Mouse (Mus musculus) left cerebral cortex, adult 9 months (tissue): Measurements from ENCODE around the gene Pdcd1lg2.

Source experiments
- DNase-seq, 2 experiments: peaks; one replicate each; pipeline ENCODE4 v3.0.0; 2022; ENCODE audit warnings: low spot score in 2 of 2

Pdcd1lg2 gene

DNA sequence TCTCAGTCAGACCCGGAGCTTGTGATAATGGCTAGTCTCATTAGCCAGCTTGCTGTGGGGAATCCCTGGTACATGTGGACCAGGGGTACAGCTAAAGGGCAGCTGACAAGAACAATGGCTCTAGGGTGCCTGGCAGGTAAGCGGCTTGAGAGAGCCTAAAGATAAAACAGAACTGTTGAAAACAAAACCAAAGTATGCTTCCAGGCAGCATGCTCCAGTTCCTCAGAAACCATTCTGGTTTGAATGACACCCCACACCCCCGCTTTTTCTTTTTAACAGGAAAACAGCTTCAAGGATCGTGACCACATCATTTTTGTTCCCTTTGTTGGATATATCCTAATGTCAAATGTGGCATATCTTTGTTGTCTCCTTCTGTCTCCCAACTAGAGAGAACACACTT lies at the start of gene Pdcd1lg2:
Pdcd1lg2 (plus strand) TSS at position 301 of the 400 bp plus-strand sequence.
- no peak for DNase-seq

DNA sequence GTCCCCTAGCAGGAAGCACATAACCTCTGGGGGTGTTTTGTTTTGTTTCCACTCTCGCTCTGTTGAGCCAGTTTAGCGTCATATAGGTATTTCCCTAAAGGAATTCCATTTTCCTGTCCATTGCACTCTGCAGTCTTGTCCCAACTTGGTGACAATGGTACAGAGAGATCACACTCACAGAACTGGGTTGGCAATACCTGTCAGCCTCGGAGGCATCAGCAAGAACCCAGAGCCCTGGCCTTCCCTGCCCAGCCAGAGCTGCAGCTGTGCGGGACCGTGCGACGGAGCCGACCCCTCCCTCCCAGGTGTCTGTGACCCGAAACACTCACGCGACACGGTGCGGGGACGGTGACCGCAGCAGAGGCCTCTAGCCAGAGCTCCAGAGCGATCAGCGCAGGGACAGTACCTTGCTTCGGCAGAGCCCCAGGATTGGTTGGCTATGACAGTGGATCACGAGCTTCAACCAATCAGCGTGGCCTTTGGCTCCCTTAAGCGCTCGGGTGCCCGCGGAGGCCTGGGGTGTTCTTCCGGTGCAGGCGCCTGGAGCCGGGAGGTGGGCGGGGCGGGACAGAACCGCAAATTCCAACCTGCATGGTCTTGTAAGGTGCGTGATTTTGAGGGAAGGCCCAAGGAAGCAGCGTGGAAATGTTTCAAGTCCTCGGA lies 49.1 kb upstream of the Pdcd1lg2 start:
- DNase-seq: peak; percentile 83 to 93

DNA sequence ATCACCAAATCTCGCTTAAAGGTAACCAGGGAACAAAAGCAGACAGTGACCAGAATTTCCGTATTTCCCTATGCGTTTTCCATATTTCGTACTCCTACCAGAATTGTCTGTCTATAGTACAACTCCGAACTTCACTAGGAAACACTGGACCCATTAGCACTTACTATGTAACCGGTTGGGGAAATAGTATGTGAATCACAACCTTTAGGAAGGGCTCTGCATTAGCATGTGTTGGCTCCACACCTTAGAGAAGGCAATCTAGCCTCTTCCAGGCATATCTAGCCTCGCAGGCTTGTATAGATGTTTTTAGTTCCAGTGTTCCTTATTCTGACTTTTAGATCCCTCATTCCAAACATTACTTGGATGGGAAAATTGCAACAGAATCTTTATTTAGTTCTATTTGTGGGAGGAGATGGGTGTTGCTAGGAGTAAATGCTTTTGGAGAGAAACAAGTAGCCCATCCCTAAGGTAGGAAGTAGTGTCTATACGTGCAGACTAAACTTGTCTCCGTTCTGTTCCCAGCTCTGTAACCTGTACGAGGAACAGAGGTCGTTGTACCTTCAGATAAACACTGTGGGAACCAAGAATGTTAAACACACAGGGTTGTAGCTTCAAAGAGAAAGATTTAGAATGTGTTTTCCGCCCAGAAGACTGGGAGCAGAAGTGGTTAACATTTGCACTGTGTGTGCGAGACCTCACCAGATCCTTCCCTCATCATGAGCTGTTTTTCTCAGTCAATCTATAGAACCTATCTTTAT lies 48.4 kb upstream of the Pdcd1lg2 start:
- DNase-seq: no peak

DNA sequence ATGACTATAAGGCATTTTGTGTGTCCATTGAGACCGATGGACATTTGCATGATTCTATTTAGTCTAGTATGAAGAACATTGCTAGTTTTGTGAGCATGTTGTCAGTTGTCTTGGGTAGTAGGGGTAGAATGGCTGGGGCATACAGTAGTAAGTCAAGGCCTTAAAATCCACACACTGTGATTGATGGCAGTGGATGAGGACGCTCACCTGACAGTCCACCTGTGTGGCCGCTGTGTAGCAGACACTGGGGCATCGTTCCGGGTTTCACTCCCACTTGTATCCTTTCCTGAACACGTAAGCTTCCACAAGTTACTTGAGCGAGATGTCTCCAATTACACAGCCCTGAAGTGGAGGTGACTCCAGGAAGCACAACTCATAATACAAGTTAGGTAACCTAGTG lies 47.2 kb upstream of the Pdcd1lg2 start:
- DNase-seq: no peak

DNA sequence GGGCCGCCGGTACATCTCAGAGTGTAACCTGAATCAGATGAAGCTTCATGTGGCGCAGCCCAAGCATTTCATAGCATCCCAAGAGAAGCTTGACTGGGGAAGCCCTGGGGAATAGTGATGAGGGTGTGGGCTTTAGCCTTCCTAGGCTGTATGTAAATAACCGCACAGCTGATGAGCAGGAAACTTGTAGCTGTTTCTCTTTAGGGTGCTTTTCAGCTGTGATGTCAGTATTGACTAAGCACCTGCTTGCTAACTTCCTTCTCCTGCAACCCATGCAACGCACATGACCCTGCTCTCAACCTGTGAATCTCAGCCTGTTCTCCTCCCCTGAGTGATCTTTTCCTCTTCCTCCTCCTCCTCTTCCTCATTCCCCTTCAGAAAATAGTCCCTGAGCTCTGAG lies 46.6 kb upstream of the Pdcd1lg2 start:
- DNase-seq: no peak

DNA sequence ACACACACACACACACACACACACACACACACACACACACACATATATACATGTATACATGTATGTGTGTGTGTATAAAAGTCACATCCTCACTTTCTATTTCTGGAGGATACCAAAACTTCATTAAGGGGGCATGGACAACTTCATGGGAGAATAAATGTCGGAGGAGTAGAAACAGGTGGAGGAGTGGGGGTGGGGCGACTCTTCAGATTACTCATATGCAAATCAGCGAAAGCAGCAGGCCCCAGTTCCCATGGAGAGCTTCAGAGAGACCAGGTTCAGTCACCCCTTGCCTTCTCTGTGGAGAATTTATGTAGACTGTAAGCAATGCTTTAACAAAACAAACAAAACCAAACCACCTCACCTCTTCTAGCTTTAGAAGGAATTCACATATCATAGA lies 45.6 kb upstream of the Pdcd1lg2 start:
- DNase-seq: no peak

DNA sequence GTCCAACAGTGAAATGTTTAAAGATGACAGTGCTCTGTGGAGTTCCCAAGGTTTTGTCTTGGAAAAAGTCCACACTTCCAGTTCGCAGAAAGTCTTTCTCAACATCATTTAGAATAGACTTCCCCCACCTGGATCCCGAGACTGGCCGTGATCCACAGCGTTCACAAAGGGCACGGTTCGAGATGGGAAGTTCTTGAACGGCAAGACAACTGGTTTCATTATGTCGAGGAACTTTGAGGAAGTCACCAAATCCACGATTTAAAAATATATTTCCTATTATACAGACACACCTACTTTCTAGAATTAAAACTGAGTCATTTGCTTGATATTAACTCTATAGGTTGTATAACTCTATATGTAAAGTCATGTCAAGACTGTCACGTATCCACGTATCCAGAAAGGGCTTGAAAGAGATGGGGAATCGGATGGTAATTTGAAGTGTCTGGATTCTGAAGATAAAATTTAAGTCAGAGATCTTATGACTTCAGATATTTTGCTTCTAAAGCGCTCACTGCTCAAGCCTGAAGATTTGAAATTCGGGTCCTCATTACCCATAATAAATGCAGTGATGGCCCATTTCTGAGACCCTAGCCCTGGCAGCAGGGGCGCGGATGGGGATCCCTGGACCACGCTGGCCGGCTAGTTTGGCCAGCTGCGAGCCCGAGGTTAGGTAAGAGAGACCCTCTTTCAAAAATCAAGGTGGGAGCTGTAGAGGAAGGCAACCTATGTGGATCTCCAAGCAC lies 44.3 kb upstream of the Pdcd1lg2 start:
- DNase-seq: no peak

DNA sequence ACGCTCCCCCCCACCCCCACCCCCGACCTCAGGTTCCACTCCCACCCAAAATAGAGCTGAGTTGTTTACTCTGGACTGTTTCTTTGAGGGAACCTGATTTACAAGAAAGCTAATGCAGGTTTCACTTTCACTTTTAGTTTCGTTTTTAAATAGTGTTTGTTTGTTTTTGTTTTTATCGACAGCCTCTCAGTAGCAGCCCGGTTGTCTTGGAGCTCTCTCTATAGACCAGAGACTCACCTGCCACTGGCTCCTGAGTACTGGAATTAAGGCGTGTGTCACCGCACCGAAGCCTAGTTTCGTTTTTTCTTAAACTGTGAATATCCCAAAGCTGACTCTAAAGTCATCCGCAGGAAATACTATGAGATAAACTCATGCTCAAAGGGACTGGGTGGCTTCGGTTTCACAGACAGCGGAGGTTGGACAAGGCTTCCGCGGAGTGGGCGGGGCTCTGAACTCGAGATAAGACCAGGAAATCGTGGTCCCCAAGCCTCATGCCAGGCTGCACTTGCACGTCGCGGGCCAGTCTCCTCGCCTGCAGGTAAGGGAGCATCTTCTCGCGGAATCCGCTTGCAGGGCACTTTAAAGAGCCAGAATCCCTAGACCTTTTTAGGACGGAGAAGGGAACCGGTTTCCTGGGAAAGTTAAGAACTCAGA lies 43.6 kb upstream of the Pdcd1lg2 start, which contains the start of the genes Plgrkt and Cd274:
Plgrkt (minus strand) TSS at position 422 of the 654 bp plus-strand sequence.
Cd274 (plus strand) TSS at position 487 of the 654 bp plus-strand sequence.
- DNase-seq: peak in 1 of 2 experiments; percentile 57

DNA sequence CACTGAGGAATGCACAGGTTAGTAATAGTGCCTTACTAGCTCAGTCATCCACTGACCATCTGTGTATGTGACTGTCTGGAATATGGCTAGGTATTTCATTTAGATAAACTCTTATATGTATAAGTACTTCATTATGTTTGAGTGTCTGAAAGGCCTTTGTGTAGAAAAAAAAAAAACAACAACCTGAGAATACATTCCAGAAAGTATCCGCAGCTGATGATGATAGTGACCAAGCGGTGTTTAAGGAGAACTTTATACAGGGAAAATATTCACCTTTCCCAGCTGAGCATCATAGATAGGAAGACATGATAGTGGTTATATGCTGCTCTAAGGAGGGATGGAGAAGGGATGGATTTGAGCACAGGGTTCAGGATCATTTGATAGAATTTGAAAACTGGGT lies 42.7 kb upstream of the Pdcd1lg2 start:
- DNase-seq: no peak

DNA sequence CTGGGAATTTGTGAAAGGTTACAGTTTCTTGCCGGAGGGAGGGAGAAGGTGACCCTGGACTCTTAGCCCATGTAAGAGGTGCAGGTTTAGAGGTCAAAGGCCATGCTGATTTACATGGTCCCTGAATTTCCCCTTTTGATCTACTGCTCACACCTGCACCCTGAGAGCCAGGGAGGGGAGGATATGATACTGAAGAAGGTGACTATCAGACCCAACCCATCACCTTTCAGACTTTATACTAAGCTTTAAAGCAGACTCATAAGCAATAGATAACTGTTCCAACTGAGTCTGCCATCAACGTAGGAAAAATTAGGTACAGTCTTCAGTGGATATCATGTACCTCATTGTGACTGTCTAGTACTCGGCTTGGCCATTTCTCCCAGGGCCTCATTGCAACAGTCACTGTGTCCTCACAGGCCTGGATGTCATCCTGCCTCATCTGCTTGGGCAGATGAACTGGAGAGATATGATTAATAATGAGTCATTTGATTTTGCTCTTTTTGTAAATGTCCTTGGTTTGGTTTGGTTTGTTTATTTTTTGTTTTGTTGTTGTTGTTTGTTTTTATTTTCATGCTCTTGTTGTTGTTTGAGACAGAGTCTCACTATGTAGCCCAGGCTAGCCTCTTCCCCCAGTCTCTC lies 41.9 kb upstream of the Pdcd1lg2 start:
- no peak for DNase-seq

DNA sequence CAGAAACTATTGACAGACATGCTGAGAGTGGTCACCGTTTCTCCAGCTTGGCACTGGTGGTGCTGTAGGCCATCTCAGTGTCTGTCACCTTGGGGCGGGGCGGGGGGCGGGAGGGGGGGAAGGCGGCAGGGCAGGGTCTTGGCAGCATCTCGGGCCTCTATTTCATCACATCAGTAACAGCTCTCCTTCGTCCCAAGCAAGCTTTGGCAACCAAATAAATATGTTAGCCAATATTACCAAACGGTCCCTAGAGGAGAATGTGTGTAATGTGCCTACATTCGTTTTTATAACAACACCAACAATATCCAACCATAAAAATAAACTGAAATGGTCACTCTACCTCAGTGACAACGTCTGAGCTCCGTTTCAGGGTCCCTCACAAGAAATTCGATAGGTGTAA lies 40.6 kb upstream of the Pdcd1lg2 start:
- no peak for DNase-seq

DNA sequence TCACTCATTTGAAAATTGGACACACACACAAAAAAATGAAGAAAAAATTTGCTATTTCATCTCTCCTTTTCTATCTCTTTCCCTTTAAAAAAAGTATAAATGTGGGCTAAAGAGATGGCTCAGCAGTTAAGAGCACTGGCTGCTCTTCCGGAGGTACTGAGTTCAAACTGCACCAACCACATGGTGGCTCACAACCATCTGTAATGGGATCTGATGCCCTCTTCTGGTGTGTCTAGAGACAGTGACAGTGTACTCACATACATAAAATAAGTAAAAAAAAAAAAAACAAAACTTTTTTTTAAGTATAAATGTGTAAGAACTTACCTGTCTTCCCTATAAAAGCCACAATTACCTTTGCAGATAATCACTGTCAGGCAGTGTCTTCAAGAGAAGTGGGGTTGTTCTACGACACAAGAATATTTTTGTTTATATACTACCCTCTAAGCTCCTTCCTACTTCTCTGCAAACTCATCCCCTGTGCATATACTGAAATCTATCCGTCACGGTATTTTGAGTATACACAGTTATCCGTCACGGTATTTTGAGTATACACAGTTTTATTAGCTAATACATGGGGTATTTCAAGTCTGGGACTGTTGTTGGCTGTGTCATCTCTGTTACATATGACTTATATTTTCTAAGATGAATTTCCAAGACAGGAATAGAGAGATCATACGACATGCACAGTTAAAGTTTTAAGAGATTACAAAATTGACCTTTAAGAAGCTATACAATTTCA lies 40.0 kb upstream of the Pdcd1lg2 start:
- no peak for DNase-seq

DNA sequence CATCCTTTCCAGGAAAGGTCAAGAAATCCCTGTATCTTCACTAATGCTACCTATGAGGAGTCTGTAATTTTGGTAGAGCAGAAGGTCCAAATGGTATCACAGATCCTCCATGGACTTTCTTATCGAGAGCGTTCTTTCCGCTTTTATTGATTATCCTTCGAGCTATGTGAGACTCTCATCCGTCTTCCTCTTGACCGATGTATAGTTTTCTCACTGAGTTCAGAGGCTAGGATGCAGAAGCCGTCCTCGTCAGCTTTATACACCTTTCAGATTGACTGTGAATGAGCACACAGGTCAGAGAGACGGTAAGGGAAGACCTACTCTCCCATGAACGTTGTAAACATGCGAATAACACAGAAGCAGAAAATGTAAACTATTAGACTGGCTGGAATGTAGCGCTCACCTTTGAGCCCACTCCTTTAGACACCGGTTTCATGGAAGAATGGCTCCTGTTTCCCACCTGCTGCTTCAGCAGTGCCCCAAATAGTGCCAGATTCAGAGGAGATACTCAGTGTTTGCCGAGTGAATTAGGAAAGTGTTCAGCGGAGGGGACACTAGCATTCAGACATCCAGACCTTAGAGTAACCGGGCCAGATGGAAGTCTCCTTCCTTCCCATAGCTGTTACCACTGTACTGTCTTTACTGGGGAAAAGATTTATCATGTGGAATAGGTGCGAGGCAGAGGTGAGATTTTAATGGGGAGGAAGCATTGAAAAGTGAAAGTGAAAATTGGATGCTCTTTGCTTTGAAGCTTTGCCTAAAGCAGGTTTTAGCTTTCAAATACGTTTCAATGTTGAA lies 39.2 kb upstream of the Pdcd1lg2 start:
- no peak for DNase-seq

DNA sequence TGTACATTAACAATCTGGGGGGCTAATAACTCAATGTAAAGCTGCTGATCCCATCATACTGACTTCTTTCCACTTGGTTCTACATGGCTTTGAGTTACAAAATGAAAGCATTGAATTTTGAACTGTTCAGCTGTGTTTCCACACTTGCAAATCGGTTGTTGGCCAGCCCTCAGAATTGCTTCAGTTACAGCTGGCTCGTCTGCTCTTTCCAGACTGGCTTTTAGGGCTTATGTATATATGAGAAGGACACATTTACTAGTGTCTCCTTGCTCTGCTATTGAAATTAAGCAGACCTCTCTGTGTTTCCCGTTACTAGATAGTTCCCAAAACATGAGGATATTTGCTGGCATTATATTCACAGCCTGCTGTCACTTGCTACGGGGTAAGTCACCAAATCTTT lies 38.6 kb upstream of the Pdcd1lg2 start:
- DNase-seq: peak in 1 of 2 experiments; percentile 45

DNA sequence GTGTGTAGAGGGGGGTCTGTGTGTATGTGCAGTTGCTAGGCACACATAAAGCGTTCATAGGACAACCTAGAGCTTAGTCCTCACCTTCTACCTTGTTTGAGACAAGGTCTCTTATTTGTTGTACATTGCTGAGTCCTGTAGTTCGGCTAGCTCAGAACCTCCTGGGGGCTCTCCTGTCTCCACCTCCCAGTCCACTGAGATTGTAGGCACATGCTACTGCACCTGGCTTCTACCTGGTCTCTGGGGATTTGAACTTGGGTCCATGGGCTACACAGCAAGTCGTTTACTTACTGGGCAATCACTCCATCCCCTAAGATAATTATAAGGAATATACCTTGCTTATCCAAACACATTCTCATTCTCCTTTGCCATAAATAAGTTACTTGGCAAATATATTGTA lies 38.1 kb upstream of the Pdcd1lg2 start:
- DNase-seq: no peak

DNA sequence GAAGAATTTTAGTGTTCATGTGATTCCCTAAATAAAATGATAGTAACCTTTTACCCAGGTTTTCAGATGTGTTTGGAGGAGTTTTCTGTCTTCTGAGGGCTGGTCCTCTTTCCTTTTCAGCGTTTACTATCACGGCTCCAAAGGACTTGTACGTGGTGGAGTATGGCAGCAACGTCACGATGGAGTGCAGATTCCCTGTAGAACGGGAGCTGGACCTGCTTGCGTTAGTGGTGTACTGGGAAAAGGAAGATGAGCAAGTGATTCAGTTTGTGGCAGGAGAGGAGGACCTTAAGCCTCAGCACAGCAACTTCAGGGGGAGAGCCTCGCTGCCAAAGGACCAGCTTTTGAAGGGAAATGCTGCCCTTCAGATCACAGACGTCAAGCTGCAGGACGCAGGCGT lies 37.3 kb upstream of the Pdcd1lg2 start:
- DNase-seq: no peak

DNA sequence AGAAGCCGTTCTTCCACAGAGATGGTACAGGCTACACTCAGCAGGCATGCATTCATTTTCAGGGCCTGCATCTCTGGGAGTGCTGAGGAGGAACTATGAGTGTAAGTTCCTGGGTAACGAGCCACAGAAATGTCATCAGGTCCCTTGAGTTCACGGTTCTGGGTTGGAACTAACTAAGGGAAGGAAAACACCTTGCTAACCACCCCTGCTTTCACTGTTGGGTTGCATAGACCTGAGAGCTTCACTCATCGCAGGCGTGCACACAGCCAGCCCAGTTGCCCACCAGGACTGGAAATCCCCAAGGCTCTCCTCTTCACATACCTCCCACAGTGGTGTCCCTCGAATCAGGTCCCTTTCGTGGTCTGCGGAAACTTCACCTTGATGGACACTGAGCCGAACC lies 35.8 kb upstream of the Pdcd1lg2 start:
- no peak for DNase-seq

DNA sequence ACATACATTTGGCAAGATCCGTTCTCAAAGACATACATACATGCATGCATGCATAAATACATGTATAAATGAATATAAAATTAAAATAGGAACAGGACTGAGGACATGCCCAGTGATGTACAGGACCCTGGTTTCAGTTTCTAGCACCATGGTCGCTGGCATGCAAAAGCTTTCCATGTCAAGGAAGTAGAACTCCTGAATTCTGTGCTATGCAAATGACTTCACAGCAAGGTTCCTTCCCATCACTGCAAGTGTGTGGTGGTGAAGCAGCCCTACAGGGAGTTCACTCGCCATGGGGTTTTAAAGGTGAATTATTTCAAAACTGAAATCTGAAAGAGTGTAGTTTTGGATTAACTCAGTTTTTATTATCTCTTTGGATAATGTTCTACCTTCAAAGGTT lies 34.3 kb upstream of the Pdcd1lg2 start:
- no peak for DNase-seq

DNA sequence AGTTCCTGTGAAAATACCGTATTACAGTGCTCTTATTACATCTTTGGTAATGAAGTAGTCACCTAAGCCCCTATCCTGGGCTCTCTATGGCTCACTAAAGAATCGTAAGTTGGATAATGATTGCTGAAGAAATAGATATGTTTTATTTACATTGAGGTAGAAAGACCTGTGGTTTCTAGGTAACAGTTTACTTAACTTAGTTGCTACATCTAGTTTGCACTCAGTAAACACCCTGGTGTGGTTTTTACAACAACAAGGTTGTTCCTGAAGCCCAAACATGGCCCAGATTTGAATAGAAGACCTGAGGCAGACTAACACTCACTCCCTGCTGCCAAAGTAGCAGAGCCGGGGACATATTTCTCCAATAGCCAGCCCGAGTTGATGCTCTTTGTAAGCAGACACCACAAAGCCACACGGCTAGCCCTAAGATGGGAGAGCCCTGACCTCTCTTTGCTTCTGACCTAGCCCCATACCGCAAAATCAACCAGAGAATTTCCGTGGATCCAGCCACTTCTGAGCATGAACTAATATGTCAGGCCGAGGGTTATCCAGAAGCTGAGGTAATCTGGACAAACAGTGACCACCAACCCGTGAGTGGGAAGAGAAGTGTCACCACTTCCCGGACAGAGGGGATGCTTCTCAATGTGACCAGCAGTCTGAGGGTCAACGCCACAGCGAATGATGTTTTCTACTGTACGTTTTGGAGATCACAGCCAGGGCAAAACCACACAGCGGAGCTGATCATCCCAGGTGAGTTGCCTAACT lies 30.7 kb upstream of the Pdcd1lg2 start:
- no peak for DNase-seq
